Mouse (Mus musculus) heart, adult 9 months (tissue): ENCODE measurements around the gene Epn3.

Experiments used
- DNase-seq, 2 experiments: peaks; one replicate each; pipeline ENCODE4 v3.0.0; 2022; ENCODE audit warnings: low spot score in 2 of 2

Gene Epn3

GRCm38 (mm10) chr11:94498093-94498996 lies 1.4 kb downstream of the Epn3 start:
- DNase-seq, result peak in 1 of 2 experiments; percentile 36

- peak in 1 of 2 experiments; percentile 45 for DNase-seq
Observed at GRCm38 (mm10) chr11:94495415-94495814, 4.4 kb downstream of the Epn3 start.

GRCm38 (mm10) chr11:94491749-94492099 lies 8.1 kb downstream of the Epn3 start:
- DNase-seq, result no peak

GRCm38 (mm10) chr11:94491035-94491748 lies 8.6 kb downstream of the Epn3 start:
- DNase-seq, result no peak

- no peak for DNase-seq
Observed at GRCm38 (mm10) chr11:94489745-94490144, 10.0 kb downstream of the Epn3 start.

GRCm38 (mm10) chr11:94488767-94489533 lies 10.8 kb downstream of the Epn3 start:
- no peak for DNase-seq

- peak; percentile 52 to 77 for DNase-seq
Observed at GRCm38 (mm10) chr11:94486001-94486400, 13.8 kb downstream of the Epn3 start, which contains the start of gene Spata20. TSS of gene Spata20 (minus strand) at chr11:94486179.

GRCm38 (mm10) chr11:94485223-94485622 lies 14.6 kb downstream of the Epn3 start:
- DNase-seq, result no peak

GRCm38 (mm10) chr11:94484636-94485035 lies 15.1 kb downstream of the Epn3 start:
- DNase-seq, result no peak

GRCm38 (mm10) chr11:94483921-94484320 lies 15.9 kb downstream of the Epn3 start:
- DNase-seq, result no peak

GRCm38 (mm10) chr11:94483436-94483835 lies 16.3 kb downstream of the Epn3 start:
- DNase-seq, result no peak

GRCm38 (mm10) chr11:94482738-94483137 lies 17.0 kb downstream of the Epn3 start:
- no peak for DNase-seq

GRCm38 (mm10) chr11:94481963-94482362 lies 17.8 kb downstream of the Epn3 start:
- DNase-seq, result no peak

GRCm38 (mm10) chr11:94480382-94480781 lies 19.4 kb downstream of the Epn3 start:
- DNase-seq, result no peak

- DNase-seq, result no peak
Observed at GRCm38 (mm10) chr11:94477651-94478050, 22.1 kb downstream of the Epn3 start.

- no peak for DNase-seq
Observed at GRCm38 (mm10) chr11:94475722-94476121, 24.1 kb downstream of the Epn3 start.

GRCm38 (mm10) chr11:94474544-94474910 lies 25.2 kb downstream of the Epn3 start:
- no peak for DNase-seq

- peak; percentile 88 to 91 for DNase-seq
Observed at GRCm38 (mm10) chr11:94473707-94474543, 25.8 kb downstream of the Epn3 start, which contains the start of gene Cacna1g. TSS of gene Cacna1g (minus strand) at chr11:94474198.

- DNase-seq, result no peak
Observed at GRCm38 (mm10) chr11:94472916-94473706, 26.7 kb downstream of the Epn3 start.

- DNase-seq, result no peak
Observed at GRCm38 (mm10) chr11:94472585-94472915, 27.2 kb downstream of the Epn3 start.
